Mouse (Mus musculus) neural tube, embryonic 15.5 days (tissue): ENCODE measurements around the gene Gm7029. TPM values are rescaled to one million over a fixed set of nuclear protein-coding genes. Genes with fewer than 3 reads are reported as not detected.
A peak's percentile ranks its signal among the peaks of the same experiment; 100 is the strongest.

ENCODE experiments used
- ATAC-seq: fragments of 200-750 bp; cut with Nextera tagmentation; 2 replicates; pipeline ENCODE4 v1.8.0; 2017; ENCODE audit warnings: mild to moderate bottlenecking, moderate TSS enrichment, moderate library complexity; ENCODE audit not compliant: low FRiP score
- H3K27ac ChIP-seq: fragments of 300-500 bp; sonication (generic); replicated peaks from 2 replicates; pipeline ENCODE4 v1.5.1; 2015; ENCODE audit warnings: mild to moderate bottlenecking, inconsistent platforms
- H3K27me3 ChIP-seq: fragments of 300-500 bp; sonication (generic); replicated peaks from 2 replicates; pipeline ENCODE4 v1.6.1; 2015; ENCODE audit warnings: inconsistent platforms
- H3K36me3 ChIP-seq: fragments of 300-500 bp; sonication (generic); 2 replicates; pipeline ENCODE4 v1.6.1; 2015; ENCODE audit warnings: inconsistent platforms
- H3K4me1 ChIP-seq: fragments of 300-500 bp; sonication (generic); 2 replicates; pipeline ENCODE4 v1.6.1; 2015; ENCODE audit warnings: inconsistent platforms
- H3K4me2 ChIP-seq: fragments of 300-500 bp; sonication (generic); 2 replicates; pipeline ENCODE4 v1.6.1; 2015; ENCODE audit warnings: inconsistent platforms, mild to moderate bottlenecking, moderate library complexity
- H3K4me3 ChIP-seq: fragments of 300-500 bp; sonication (generic); replicated peaks from 2 replicates; pipeline ENCODE4 v1.5.1; 2015; ENCODE audit warnings: mild to moderate bottlenecking, inconsistent platforms
- H3K9ac ChIP-seq: fragments of 300-500 bp; sonication (generic); replicated peaks from 2 replicates; pipeline ENCODE4 v1.6.1; 2015; ENCODE audit warnings: mild to moderate bottlenecking, inconsistent platforms
- H3K9me3 ChIP-seq: fragments of 300-500 bp; sonication (generic); replicated peaks from 2 replicates; pipeline ENCODE4 v1.6.1; 2016; ENCODE audit warnings: inconsistent platforms
- WGBS: fragments of 180-500 bp; shearing (Covaris S2); methylation state at CpG from one replicate; pipeline ENCODE4 v1.1.7; 2015; ENCODE audit warnings: mixed read lengths; 5-methylcytosine and 5-hydroxymethylcytosine counted together
- polyA plus RNA-seq: library from polyadenylated mRNA; unstranded; fragments of >200 nt; fragmentation: Nextera tagmentation; extraction: Ambion mirVana; gene quantifications from 2 replicates; pipeline ENCODE4 v1.2.1, GENCODE M21; 2015

The Gm7029 gene
- polyA plus RNA-seq, 1 experiment from 2014 or later: not detected

DNA sequence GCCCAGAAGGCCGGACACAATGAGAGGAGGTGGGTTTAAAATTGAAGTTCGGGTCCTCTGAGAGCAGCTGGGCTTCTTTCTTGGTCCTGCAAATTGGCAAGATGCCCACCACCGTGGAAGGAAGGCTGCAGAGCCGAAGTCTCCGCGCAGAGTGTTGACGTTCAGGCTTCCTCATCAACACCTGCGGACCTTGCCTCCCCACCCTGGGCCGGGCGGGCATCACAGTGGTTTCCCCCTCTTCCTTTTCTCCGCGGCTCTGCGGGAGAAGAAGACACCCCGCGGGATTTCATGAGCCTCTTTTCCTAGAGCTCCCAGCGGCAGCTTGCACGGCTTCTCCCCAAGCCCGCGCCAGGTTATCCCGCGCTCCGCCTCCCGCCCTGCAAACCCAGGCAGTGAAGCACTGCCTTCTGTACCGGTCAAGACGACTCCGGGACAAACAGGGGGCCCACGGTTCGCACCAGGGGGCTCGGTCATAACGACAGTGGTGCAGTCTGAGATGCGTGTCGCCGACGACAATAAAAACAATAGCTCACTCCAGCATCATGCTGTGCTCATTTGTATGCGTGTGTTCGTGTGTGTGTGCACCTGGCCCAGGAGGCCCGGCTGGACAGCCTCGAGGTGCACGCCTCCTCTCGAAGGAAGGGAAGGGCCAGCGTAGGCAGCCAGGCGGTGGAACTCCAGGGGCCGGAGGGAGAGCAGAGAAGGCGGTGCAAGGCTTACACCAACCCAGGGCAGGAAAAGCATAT, 34.9 kb downstream of the Gm7029 start:
- Histone ChIP-seq H3K36me3 (peaks cover 22% of the 10 kb centered on the region), H3K9ac (peak overlapping the region; percentile 70), H3K4me1 (peaks cover 41% of the 10 kb centered on the region), H3K9me3 (no peaks in the 10 kb centered on the region), H3K27ac (peak overlapping the region; percentile 94), H3K27me3 (no peaks in the 10 kb centered on the region), H3K4me3 (peak overlapping the region; percentile 87), H3K4me2 (peak overlapping the region; percentile 95)
- WGBS: under 1% methylated on average over 43 of the region's 44 CpGs
- peak; percentile 23 for ATAC-seq

DNA sequence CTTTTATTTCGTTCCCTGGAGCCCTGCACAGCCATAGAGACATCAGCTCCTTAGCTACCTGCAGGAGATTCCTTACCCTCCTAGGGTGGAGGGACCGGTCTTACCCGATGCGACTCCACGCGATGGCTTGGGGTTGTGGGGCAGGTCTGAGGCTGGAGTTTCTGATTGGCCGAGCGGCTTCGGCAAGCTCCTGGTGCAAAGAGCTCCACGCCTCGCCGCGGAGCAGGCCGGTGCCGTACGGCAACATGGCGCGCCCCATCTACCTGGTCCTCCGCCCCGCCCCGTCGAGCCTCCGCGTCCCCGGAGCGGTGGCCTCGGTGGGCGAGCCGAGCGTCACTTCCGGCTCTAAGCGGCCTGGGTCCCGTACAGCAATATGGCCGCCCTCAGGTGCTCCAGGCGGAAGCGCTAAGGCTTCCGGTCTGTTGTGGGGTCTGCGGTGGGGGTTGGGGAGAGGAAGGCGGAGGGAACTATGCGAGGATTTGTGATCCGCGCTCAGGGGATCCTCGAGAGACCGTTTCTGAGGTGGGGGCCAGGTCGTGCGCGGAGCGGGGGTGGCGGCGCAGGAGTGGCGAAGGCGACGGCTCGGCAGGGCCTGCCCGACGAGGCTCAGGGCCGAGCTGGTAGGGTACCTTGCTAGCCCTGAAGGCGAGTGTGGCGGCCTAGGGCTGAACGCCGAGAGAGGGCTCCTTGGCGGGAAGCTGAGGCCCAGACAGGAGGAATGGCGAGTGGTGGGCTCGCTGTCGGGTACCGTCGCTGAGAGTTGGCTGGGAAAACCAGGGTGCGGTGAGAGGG, 35.6 kb downstream of the Gm7029 start, which contains the start of gene Daxx:
Gene Daxx (plus strand): TSS at position 338 of the 792 bp plus-strand sequence.
- H3K27ac ChIP-seq: peak within 1 kb of the TSS; percentile 94
- peak within 1 kb of the TSS; percentile 87 for H3K4me3 ChIP-seq
- peak; percentile 95 for ATAC-seq
- WGBS: under 1% methylated on average over 68 of the region's 68 CpGs
- peak within 1 kb of the TSS; percentile 91 for H3K9ac ChIP-seq
- H3K4me1 ChIP-seq: peaks cover 48% of the 10 kb centered on the region
- H3K36me3 ChIP-seq: peaks cover 30% of the 10 kb centered on the region
- H3K27me3 ChIP-seq: no peaks in the 10 kb centered on the region
- H3K4me2 ChIP-seq: peak within 1 kb of the TSS; percentile 95
- H3K9me3 ChIP-seq: no peaks in the 10 kb centered on the region

DNA sequence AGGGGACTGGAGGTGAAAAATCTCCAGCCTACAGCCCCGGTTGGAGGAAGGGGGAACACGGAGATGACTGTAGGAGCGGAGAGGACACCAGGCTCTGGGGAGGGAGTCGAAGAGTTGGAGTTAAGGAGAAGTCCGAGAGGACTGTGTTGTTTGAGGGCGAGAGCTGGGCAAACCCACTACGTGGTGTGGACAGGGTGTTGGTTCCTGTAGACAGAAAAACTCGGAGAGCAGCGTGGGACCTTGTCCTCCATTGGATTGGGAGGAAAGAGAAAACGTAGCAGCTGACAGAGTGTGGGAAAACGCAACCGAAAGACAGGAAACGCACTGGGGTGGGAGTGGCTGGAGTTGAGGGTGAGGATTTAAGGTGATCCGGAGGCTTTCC, 36.2 kb downstream of the Gm7029 start:
- WGBS: under 1% methylated on average over 14 of the region's 14 CpGs
- ATAC-seq: peak; percentile 5; the same call in 1 of the 2 replicates
- Histone ChIP-seq H3K4me2 (peak overlapping the region; percentile 95), H3K27me3 (no peaks in the 10 kb centered on the region), H3K36me3 (peaks cover 34% of the 10 kb centered on the region), H3K27ac (peak overlapping the region; percentile 89), H3K4me3 (peak overlapping the region; percentile 87), H3K9me3 (no peaks in the 10 kb centered on the region), H3K9ac (peak overlapping the region; percentile 91), H3K4me1 (peaks cover 53% of the 10 kb centered on the region)

DNA sequence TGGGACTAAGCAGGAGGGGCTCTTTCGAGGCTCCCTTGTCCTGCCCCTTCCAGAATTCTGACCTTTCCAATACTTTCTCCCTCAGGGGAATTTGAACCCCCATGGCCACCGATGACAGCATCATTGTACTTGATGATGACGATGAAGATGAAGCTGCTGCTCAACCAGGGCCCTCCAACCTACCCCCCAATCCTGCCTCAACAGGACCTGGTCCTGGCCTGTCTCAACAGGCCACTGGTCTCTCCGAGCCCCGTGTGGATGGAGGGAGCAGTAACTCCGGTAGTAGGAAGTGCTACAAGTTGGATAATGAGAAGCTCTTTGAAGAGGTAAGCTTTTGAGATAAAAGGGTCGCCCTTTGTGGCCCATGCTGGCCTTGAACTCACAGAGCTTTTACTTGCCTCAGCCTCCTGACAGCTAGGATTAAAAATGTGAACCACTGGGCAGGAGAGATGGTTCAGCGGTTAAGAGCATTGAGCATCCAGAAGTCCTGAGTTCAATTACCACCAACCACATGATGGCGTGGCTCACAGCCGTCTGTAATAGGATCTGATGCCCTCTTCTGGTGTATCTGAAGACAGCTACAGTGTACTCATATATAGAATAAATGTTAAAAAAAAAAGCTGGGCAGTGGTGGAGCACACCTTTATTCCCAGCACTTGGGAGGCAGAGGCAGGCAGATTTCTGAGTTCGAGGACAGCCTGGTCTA, 36.9 kb downstream of the Gm7029 start:
- Histone ChIP-seq H3K4me2 (peak overlapping the region; percentile 95), H3K27me3 (no peaks in the 10 kb centered on the region), H3K4me3 (peak overlapping the region; percentile 87), H3K36me3 (peaks cover 38% of the 10 kb centered on the region), H3K4me1 (peaks cover 59% of the 10 kb centered on the region), H3K9me3 (no peaks in the 10 kb centered on the region), H3K27ac (peak overlapping the region; percentile 89; the same call in 1 of the 2 replicates), H3K9ac (peak overlapping the region; percentile 91)
- whole genome bisulfite sequencing: 66% methylated on average over 11 of the region's 11 CpGs
- ATAC-seq: no peak

DNA sequence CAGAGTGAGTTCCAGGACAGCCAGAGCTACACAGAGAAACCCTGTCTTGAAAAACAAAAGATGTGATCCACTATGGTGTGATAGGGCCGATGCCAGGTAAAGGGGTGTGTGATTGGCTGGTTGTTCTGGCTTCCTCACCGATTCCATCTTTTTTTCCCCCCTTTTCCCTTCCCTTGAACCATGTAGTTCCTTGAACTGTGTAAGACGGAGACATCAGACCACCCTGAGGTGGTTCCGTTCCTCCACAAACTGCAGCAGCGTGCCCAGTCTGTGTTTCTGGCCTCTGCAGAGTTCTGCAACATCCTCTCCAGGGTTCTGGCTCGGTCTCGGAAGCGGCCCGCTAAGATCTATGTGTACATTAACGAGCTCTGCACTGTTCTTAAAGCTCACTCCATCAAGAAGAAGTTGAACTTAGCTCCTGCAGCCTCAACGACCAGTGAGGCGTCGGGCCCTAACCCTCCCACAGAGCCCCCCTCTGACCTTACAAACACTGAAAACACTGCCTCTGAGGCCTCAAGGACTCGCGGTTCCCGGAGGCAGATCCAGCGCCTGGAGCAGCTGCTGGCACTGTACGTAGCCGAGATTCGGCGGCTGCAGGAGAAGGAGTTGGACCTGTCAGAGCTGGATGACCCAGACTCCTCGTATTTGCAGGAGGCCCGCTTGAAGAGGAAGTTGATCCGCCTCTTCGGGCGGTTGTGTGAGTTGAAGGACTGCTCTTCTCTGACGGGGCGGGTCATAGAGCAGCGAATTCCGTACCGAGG, 37.6 kb downstream of the Gm7029 start:
- Histone ChIP-seq H3K27me3 (no peaks in the 10 kb centered on the region), H3K4me1 (peaks cover 60% of the 10 kb centered on the region), H3K4me3 (no peak overlapping the region), H3K9ac (no peak overlapping the region), H3K4me2 (no peak overlapping the region), H3K27ac (no peak overlapping the region), H3K36me3 (peaks cover 38% of the 10 kb centered on the region), H3K9me3 (no peaks in the 10 kb centered on the region)
- 94% methylated on average over 31 of the region's 31 CpGs for WGBS
- ATAC-seq: no peak

DNA sequence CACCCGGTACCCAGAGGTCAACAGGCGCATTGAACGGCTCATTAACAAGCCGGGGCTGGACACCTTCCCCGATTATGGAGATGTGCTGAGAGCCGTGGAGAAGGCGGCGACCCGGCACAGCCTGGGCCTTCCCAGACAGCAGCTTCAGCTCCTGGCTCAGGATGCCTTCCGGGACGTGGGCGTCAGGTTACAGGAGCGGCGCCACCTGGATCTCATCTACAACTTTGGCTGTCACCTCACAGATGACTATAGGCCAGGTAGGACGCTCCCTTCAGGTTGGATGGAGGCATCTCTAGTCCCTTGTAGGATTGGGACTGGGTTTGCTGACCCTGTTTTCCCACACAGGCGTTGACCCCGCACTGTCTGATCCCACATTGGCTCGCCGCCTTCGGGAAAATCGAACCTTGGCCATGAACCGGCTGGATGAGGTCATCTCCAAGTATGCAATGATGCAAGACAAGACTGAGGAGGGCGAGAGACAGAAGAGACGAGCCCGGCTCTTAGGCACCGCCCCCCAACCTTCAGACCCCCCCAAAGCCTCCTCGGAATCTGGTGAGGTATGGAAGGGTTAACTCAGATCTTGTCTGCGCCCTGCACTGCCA, 38.3 kb downstream of the Gm7029 start:
- H3K9ac ChIP-seq: 0 out of 2 replicates have a peak overlapping the region, but pooled peaks have one; percentile 10

DNA sequence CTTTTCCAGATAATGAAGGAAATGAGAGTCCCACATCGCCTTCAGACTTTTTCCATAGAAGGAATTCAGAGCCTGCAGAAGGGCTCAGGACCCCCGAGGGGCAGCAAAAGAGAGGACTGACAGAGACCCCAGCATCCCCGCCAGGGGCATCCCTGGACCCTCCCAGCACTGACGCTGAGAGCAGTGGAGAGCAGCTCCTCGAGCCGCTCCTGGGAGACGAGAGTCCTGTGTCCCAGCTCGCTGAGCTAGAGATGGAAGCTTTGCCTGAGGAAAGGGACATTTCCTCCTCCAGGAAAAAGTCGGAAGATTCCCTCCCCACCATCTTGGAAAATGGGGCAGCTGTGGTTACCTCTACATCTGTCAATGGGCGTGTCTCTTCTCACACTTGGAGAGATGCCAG, 39.6 kb downstream of the Gm7029 start:
- H3K27ac ChIP-seq: no peak overlapping the region
- ATAC-seq: no peak
- H3K27me3 ChIP-seq: no peaks in the 10 kb centered on the region
- H3K4me1 ChIP-seq: peaks cover 67% of the 10 kb centered on the region
- H3K4me2 ChIP-seq: no peak overlapping the region
- 93% methylated on average over 10 of the region's 10 CpGs for WGBS
- no peak overlapping the region for H3K9ac ChIP-seq
- H3K9me3 ChIP-seq: no peaks in the 10 kb centered on the region
- H3K4me3 ChIP-seq: no peak overlapping the region
- H3K36me3 ChIP-seq: peaks cover 41% of the 10 kb centered on the region

More for the DNA sequence above, 38.3 kb downstream of the Gm7029 start:
- no peak overlapping the region for H3K4me2 ChIP-seq
- H3K4me1 ChIP-seq: peaks cover 66% of the 10 kb centered on the region
- H3K4me3 ChIP-seq: no peak overlapping the region
- ATAC-seq: no peak
- 93% methylated on average over 28 of the region's 28 CpGs for WGBS
- H3K27ac ChIP-seq: no peak overlapping the region
- no peaks in the 10 kb centered on the region for H3K9me3 ChIP-seq
- H3K36me3 ChIP-seq: peaks cover 38% of the 10 kb centered on the region
- H3K27me3 ChIP-seq: no peaks in the 10 kb centered on the region

DNA sequence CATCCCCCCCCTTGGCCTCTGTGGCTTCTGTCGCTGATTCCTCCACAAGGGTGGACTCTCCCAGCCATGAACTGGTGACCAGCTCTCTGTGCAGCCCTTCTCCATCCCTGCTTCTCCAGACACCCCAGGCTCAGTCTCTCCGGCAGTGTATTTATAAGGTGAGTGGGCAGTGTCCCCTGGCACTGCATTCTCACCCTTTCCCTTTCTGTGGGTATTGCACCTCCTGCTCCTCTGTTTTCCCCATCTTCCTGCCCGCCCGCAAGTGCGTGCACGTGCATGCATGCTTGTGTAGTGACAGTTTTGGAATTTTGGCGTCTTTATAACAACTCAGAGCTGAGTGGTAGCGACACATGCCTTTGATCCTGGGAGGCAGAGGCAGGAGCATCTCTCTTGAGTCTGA, 40.3 kb downstream of the Gm7029 start:
- Histone ChIP-seq H3K9ac (no peak overlapping the region), H3K27ac (no peak overlapping the region), H3K9me3 (no peaks in the 10 kb centered on the region), H3K36me3 (peaks cover 43% of the 10 kb centered on the region), H3K4me2 (no peak overlapping the region), H3K4me1 (peaks cover 72% of the 10 kb centered on the region), H3K4me3 (no peak overlapping the region), H3K27me3 (no peaks in the 10 kb centered on the region)
- ATAC-seq: no peak
- 97% methylated on average over 8 of the region's 8 CpGs for WGBS

DNA sequence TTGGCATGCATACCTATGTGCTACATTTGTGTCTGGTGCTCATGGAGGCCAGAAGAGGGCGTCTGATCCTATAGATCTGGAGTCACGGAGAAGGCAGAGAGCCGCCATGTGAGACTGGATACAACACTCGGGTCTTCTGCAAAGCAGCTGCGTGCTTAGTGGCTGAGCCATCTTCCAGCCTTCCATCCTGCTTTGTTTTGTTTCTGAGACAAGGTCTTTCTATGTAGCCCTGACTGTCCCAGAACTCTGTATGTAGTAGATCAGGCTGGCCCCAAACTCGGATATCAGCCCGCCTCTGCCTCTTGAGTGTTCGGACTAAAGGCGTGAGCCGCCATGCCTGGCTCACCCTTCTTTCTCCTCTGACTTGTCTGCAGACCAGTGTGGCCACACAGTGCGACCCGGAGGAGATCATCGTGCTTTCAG, 41.3 kb downstream of the Gm7029 start:
- Histone ChIP-seq H3K9ac (no peak overlapping the region), H3K4me2 (peak overlapping the region; percentile 79), H3K4me1 (peaks cover 79% of the 10 kb centered on the region), H3K4me3 (0 out of 2 replicates have a peak overlapping the region, but pooled peaks have one; percentile 54), H3K27me3 (no peaks in the 10 kb centered on the region), H3K36me3 (peaks cover 43% of the 10 kb centered on the region), H3K27ac (no peak overlapping the region; the same call in 1 of the 2 replicates), H3K9me3 (no peaks in the 10 kb centered on the region)
- WGBS: 68% methylated on average over 13 of the region's 13 CpGs
- ATAC-seq: no peak

DNA sequence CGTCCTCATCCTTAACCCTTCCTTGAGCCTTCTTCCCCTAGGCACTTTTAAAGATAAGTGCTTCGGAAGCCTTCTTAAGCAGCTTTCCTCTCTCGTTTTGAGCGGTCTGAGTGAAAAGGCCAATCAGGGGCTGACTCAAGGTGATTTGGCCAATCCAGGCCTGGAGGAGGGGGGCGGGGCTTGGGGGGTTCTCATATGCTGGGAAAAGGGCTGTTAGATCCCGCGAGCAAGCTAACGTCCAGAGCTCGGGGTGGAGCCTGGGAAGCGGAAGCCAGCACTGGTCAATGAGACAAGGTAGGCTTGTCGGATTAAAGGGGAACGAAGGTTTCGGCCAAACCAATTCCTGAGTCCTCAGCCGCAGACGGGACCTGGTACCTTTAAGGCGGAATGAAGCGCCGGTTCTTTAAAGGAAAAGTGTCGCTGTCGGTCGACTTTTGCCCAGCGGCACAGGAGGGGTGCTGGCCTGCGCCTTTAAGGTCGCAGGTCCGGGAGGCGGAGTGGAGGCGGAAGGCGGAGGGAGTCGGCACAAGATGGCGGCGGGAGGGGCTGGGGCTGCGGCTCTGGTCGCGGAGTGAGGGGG, 42.1 kb downstream of the Gm7029 start, which contains the start of the genes Tapbp and Zbtb22:
Gene Tapbp (plus strand): TSS at position 229 of the 580 bp plus-strand sequence.
Gene Zbtb22 (plus strand): TSS at position 234 of the 580 bp plus-strand sequence.
- ATAC-seq: peak; percentile 89
- Histone ChIP-seq H3K27me3 (no peaks in the 10 kb centered on the region), H3K4me1 (peaks cover 79% of the 10 kb centered on the region), H3K9me3 (no peaks in the 10 kb centered on the region), H3K4me3 (peak within 1 kb of the TSS; percentile 54), H3K4me2 (peak within 1 kb of the TSS; percentile 79), H3K27ac (peak within 1 kb of the TSS; percentile 88), H3K9ac (peak within 1 kb of the TSS; percentile 49), H3K36me3 (peaks cover 43% of the 10 kb centered on the region)
- under 1% methylated on average over 34 of the region's 34 CpGs for WGBS
